Mouse (Mus musculus) WW6 (cell line): Measurements from ENCODE around the gene Nr5a1.

Experiments used
- DNase-seq: peaks from one replicate; pipeline ENCODE4 v3.0.0-alpha.2; 2013; ENCODE audit warnings: low read depth, low spot score

The Nr5a1 gene

DNA sequence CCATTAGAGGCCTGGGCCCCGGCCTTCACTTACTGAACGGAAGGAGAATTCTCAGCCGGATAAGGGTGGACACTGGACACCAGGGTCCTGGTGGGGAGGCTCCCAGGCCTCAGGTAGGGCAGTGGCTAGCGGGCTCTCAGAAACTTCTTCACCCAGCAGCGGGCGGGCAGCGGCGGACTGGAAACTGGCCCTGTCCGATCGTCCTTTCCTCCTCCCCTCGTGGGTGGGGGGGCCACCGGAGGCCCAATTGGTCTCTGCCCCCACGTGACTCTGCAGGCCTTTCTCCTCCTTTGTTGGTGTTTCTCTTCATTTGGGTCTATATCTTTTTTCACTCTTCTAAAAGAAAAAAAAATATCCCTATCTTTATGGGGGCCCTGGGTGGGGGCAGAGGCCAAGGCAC lies at the start of gene Nr5a1:
Nr5a1 (minus strand) TSS at position 219 of the 400 bp plus-strand sequence.
- DNase-seq, result no peak

DNA sequence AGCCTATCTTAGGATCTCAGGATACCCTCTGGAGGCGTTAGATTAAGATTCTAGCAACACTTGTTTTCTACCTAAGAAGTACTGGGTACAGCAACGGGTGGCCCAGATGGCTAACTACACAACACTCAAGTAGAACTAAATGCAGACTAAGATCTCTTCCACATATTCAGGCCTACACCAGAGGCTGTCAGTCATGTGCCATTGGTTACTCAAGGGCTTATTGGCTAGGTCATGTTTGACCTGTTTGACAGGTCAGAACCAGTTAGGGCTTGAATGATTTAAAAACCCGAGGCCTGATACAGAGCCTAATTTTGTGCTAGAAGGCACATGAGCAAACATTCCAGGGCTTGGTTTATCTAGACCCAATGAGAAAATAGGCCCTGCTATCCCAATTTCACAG lies 25.5 kb upstream of the Nr5a1 start:
- DNase-seq, result no peak

DNA sequence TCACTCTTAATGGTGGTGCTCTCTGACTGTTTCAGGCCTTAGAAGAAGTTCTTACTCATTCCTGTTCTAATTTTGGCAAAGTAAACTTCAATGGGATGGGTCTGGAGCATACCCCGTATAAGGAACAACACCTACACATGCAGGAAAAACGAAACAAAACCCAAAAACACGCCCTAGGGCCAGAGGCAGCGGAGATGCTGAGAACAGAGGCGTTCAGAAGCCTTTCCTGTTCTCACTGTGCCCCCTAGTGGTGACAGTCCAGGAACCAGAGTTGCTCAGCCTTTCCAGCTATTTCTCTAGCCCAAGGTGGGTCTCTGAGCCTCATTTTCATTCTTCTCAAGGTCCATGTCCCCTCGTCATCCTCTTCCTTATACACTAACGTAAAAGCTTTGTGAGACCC lies 25.1 kb upstream of the Nr5a1 start:
- DNase-seq, result peak; percentile 29

DNA sequence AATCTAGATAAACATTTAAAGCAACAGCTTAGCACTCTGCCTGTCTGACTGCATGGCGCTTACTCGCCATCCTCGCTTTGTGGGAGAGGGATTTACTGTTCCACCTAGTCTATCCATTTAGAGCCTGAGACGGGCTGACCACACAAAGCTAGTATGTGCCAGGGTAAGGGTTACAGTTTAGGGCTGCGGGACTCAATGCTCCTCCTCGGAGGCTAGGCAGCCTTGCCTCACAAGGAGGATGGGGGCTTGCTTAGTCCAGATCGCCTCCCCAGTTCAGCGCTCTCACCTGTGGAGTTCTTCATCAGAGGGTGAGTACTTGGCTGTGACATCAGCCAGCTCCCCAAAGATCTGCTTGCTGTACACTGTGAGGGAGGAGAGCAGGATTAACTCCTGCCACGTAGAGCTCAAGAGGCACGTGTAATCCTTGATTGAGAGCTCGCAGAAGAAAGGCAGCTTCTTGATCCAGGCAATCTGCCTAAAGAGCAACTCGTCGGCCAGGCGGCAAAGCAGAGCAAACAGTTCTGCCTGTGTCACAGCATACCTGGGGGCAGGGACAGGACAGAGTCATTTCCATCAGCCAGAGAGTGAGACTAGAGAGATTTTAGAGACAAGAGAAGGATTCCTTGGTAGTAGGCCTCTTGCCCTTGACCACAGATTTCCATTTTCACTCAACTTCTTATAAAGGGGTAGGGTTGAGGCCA lies 24.4 kb upstream of the Nr5a1 start:
- DNase-seq, result no peak

DNA sequence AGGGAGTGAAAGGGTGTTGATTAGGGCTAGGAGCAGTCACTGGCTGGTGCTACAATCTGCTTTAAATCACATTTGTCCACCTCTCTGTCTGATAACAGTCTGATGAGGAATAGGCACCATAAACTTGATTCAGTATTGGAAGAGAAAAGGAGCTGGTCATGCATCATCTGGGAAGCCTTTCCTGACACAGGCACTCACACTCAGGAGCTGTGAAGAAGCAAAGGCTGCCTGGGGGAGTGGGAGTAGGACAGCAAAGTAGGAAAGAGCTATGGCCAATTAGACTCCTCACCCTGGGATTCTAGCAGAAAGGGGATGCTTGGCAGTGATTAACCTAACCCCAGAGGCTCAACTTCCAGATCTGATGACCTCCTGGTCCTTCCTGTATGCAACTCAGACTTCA lies 21.4 kb upstream of the Nr5a1 start:
- DNase-seq, result no peak

DNA sequence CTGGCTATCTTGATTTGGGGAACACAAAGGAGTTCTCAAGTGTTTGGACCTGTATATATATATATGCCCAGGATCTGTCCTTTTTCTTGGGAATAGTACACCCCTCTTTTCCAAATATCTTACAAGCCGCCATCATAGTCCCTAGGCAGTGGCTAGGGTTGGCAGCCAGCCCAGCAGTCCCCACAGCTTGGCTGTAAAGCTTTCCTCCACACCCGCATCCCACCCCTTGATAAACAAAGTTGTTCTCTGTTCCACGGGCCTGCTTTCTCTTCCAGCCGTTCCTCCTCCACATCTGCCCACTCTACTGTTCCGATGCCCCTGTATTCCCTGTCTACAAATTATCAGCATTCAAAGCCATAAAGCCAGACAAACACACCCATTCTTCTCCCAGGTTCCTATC lies 20.4 kb upstream of the Nr5a1 start:
- DNase-seq, result no peak

DNA sequence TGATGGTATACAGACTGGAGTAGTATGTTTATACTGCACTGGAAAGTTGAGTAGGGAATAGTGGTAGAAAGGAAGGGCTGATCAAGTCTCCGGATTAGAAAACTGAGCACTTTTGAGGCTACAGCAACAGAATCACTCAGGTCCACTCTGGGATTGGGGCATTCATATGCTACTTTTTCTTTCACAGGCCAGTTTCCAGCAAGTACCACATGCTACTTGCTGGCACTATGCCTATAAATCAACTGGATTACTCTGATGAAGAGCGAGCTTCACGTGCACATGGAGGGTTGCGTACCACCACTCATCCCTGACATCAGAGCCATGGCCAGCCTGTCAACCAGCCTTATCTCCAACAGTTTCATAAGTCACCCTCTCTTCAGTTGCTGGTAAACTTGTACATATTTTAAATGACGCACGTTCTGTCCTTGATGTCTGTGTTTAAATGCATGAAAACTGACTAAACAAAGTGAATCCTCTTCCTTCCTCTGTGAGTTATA lies 16.0 kb upstream of the Nr5a1 start:
- DNase-seq, result no peak

DNA sequence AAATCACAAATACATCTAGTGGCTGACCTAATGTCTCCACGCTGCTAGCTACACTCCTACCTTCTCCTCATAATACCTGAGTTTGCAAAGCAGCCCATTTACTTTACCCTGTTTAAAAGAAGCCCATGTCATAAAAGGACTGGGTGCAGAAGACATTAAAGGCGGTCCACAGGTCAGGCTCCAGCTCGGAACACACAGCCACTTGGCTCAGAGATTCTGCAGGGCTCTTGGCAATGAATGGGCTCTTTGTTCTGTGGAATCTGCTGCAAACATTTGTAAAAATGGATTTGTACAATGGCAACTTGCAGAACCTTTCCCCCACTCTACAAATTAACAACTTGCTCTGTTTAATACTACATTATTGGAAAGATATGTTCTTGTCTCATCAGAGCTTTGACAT lies 11.1 kb upstream of the Nr5a1 start:
- DNase-seq, result no peak

DNA sequence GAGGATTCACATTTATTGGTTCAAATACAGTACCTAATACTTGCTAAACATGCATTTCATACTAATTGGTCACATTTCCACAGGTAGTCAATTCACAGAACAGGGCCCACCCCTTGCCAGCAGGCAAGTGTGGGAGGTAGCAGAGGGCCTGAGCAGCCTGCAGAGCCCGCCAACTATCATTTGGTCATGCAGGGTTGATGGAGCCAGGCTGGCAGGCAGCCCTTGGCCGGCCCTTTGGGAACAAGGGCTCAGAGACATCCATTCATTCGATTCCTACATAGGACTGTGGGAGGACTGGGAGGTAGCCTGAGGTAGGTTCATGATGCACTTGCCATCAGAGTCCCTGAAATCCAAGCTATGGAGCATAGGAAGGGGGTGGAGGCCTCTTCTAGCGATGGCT lies 9.0 kb upstream of the Nr5a1 start:
- DNase-seq, result no peak

DNA sequence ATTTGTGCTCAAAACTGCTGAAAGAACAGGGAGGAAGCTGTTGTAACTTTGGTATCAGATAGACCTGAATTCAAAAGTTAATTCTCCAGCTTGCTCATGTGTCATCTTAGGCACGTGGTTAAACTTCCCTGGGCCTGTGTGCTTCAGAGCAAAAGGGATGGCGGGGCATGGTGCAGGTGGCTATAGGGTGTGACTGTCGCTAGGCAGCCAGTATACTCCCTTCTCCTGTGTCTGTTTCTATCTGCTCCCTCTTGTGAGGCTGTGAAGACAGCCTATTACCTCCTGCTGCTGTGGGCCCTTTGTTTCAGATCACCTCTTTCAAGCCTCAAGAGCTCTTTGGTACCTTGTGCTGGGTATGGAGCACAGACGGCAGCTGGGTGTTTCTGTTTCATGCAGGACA lies 7.7 kb upstream of the Nr5a1 start:
- DNase-seq, result no peak

DNA sequence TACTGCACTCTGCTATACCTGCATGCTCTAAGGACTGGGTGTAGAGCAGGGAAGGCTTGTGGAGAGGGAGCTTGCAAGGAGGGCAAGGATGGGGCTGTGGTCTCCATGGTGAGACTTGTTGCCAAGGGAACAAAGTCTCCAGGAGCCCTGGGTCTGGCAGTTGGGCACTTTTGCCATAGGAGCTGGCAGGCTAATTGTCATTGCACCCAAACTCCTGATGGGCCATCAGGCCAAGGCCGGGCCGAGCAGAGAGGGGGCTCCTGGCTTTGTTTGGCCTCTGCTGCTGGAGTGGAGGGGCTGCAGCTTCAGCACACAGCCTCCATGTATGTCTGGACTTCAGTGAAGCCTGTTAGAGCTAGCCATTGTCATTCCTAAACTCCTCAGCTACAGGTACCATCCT lies 6.3 kb upstream of the Nr5a1 start:
- DNase-seq, result no peak

DNA sequence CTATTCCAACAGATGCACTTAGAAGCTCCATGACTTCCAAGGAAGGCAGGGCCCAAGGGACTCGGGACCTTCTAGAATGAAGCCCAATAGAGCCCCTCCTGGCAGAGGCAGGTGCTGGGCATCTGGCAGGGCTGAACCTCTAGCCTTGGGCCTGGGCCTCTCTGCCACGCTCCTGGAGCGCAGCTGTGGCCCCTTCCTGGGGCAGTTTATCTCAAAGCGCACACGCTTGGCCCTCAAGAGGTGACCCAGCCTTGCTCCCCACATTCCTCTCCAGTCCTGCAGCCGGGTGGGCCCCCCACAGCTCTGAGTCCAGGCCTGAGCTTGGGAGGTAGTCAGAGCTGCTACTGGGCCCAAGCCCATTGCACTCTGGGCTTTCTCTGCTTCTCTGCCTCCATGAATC lies 5.0 kb upstream of the Nr5a1 start:
- DNase-seq, result no peak

DNA sequence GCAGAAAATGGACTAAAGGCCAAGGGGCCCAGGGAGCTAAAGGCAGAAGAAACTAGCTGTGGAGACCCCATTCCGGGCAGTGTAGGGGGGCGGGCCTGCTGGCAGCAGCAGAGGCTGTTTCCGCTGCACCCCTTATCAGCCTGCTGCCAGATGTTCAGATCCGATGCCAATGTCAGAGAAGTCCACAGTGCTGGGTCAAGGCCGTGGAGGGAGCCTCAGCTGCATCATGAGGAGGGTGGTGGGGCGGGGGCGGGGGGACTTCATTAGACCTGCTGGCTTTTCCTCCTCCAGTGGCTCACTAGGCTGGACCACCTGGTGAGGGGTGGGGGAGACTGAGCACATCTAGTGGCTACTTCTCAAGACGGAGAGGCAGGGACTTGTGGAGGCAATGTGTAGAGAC lies 4.3 kb upstream of the Nr5a1 start:
- no peak for DNase-seq

DNA sequence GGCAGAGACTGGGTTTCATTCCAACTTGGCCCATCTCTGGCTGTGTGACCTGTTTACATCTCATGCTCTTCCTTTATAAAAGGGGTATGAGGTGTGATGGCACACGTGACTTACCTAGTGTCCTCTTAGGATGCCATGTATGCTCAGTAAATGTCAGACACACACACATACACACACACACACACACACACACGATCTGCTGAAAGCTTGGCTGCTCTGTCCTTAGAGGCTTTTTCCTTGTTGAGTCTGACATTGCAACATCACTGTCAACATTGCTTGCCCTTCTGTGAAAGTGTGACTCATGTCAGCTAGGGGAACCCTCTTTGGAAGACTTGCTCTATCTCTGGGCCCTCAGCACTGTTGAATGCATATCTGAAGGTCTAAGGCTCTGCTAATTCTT lies 3.1 kb upstream of the Nr5a1 start:
- no peak for DNase-seq

DNA sequence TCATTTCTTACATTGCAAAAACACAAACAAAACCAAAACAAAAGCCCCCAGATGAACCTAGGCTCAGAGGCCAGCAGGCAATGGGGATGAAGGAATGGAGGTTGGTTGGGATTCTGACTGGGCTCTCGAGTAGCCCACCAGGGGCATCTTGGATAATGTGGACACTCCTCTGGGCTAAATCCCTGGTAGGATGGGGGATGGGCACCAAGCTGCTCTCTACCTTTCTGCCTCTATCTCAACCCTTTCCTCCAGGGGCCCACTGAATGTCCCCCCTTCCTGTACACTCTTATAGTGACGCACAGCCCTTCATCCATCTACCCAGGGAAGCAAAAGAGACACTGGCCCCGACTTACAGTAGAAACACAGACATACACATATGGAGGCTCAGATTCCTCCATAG lies 746 bp downstream of the Nr5a1 start:
- DNase-seq, result no peak

DNA sequence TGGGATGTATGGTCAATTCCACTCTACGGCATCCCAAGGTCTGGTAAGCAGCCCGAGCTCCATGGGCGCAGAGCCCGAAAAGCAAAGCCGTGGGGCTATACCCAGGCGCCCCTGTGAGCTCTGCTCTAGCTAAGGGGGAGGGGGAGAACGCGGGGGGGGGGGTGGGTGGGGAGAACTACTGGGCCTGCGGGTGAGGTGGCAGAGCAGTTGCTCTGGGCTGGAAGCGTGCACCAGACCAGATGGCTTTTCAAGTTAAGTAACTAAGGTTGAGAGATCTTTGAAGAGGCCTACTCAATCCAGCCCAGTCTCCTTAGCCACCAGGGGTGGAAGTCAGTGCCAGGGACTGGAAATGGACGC lies 1.6 kb downstream of the Nr5a1 start:
- DNase-seq, result no peak

DNA sequence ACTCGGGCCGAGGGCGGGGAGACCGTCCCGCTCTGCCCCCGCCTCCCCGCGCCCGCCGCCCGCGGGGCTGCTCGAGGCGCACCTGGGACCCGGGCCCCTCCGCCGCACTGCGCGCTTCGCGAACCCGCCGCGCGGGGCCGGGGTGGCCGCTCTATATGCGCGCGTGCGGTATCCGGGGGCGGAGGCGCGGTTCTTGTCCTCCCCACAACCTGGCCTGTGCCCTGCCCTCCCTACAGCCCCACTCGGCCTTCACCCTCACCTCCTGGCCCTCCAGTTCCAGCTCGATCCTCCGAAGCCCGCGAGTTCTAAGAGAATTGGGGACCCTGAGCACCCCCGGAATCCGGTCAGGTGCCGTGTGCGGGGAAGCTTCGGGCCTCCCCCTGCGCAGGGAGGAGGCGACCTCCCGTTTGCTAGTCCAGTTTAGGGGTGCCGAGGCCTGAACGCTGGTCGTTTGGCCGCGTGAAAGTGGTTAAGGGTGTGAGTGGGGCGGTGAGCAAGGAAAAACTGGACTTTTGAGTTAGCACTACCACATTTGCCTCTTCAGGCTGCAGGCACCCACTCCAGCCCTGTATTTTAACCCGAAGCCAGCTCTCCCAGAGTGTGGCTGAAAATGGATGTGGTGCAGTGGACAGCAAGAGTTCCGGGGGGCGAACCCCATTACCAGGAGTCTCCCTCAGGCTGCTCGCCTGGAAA lies 2.1 kb downstream of the Nr5a1 start:
- DNase-seq, result no peak

DNA sequence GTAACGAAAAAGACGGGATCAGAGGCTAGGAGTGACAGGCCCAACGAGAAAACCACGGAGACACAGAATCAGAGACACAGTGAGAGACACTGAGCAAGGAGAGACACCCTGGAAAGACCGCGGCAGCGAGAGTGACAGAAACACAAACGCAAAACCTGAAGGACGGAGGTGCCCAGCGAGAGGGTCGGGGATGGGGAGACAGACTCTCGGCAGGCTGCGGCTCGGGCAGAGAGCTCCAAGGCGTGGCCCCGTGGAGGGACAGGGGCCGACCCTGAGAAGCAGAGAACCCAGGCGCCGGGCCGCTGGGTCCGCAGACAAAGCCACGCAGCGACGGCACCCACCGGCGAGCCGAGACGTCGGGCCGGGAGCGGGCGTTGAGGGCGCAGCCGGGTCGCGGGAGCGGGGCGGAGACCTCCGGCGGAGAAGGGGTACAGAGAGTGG lies 2.9 kb downstream of the Nr5a1 start:
- DNase-seq, result no peak

DNA sequence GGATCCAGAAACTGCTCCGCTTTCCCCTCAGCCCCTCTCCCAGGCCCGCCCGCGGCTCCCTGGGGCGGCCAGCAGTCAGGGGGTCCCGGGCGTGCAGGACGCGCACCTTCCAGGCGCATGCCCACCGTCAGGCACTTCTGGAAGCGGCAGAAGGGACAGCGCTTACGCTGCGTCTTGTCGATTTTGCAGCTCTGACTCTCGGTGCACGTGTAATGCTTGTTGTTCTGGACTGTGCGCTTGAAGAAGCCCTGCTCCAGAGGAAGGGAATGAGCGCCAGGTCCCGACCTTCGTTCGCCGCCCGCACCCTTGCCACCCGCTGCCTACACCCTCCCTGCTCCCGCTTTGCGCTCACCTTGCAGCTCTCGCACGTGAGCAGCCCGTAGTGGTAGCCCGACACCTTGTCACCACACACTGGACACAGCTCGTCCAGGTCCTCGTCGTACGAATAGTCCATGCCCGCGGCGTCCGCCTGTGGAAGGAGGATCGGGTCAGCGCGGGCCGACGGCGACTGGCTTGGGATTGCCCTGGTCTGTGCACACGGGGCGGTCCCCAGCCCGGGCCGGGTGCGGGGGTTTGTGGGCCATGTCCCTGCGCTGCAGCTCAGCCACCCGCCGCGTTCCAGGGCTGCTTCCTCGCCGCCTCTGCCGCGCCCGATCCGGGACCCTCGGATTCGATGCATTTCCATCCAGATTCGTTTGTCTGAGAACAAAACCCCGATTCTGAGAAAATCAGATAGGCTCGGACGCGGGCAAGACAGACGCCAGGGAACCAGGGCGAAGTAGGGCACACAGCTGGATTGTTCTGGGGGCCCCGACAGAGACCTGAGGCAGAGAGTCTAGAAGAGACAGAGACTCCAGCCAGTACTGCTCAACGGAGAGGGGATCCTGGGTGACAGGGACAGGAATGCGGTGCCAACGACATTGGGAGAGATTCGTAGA lies 3.8 kb downstream of the Nr5a1 start:
- no peak for DNase-seq

DNA sequence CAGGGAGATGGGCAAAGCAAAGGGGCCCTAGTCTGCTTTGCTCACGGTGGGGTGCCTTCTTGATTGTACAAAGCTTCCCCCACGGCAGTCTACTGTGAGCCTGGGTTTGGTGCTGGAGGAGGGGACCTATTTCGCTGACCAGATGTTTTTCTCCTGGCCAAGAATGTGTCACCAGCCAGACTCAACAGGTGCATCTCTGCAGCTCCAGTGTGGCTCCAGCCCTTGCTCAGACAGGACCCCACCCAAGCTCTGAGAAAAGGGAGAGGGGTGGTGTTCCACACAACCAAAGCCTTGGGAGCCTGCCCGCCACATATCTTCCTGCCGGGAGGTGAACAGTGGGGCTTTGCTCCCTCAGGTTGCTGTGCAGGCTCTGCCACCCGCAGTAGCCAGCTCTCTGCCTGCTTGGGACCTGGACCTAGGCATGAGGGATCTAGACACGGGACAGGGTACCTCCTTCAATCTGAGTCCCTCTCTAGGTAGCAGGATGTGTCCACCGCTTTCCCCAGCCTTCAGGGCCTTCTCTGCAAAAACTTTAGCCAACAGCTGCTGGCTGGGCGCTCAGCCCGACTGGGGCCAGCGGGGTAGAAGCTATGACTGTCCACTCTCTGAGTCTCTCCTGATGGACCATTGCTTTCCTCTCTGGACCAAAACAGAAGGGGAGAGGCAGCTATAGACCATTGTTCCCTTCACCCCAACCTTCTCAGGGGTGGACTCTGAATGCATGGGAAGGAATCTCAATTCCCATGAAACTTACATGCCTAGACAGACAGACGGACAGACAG lies 5.2 kb downstream of the Nr5a1 start:
- no peak for DNase-seq

DNA sequence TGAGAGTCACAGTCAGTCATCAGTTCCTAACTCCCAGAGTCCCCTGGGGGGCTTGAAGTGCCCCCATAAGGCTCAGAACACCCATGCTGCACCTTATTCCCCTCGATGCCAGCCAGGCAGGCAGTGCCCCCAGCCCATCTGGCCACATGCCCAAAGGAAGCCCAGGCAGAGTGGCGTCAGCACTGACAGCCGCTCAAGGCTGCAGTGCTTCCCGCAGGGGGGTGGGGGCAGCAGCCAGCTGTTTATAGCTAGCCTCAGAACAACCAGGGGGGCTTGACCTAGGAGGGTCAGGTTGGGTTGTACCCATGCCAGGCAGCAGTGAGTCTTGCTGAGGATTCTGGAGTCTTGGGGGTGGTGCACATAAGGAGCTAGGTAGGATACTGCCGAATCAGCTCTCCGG lies 7.7 kb downstream of the Nr5a1 start:
- DNase-seq, result no peak

DNA sequence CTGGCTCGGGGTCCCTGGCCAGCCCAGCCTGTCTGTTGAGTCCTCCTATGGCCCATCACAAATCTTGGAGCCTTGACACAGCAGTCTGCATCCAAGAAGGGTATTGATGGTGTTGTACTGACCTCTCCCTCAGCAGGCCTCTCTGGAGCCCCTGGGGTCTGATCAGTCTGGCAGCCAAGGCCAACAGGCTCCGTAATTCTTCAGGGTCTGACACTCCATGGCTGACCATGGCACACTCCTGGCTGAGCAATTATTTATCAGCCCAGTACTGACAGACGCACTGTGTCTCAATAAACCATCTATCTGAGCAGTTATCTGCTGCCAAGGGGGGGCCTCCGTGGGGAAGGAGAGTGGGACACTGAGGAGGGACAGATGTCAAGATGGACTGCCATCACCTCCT lies 9.3 kb downstream of the Nr5a1 start:
- DNase-seq, result no peak
